Mouse (Mus musculus) ES-Bruce4 (cell line): ENCODE measurements around the gene Rnf141.

ENCODE experiments used
- CTCF ChIP-seq: IDR thresholded peaks from one replicate; pipeline ENCODE4 v1.8.1; 2011; ENCODE audit warnings: low read depth, low read length
- EP300 ChIP-seq: IDR thresholded peaks from 2 replicates; pipeline ENCODE4 v1.6.1; 2011; ENCODE audit warnings: low read depth, low read length; ENCODE audit not compliant: insufficient read depth
- POLR2A ChIP-seq: IDR thresholded peaks from one replicate; pipeline ENCODE4 v1.8.1; 2011; ENCODE audit warnings: low read length; ENCODE audit not compliant: insufficient read depth

DNA sequence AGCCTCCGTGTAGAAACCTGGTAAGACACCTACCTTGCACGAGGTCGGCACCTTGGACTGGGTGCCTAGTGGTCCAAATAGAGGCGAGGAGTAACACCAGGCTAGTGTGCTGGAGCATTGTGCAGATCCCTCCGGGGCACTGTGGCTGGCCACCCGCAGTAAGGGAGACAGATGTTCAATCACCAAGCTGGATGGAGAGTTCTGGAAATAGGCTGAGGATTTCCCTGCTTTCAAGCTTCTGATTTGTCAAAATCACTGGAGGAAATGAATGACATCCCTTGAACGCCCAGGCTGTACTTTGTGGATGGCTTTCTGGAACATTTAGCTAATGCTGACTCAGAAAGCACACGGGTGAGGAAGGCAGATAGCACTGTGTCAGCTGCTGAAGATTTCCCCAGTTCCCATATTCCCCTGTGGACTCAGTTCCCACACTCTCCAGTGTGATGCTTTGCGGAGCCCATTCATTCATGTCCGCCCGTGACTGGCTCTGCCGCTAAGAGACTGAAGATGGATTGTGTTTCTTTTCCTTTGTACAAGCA lies 18.6 kb upstream of the Rnf141 start, which contains the start of gene Lyve1:
- no peak for TF ChIP-seq CTCF
- TF ChIP-seq POLR2A, result no peak
- no peak for TF ChIP-seq EP300
